ENCODE assay signal across 8 mouse cellular contexts in genomic region chr5:140607836-140608633, GRCm38 (mm10). TPM values are rescaled to one million over a fixed set of nuclear protein-coding genes. Genes with fewer than 3 reads are reported as not detected.
A peak's percentile ranks its signal among the peaks of the same experiment; 100 is the strongest.
DNase-seq lines count a peak whose midpoint lies in the region; ATAC-seq and TF ChIP-seq lines count a peak whose summit lies in the region.

No protein-coding gene starts in this region.

- H3K4me3 ChIP-seq in kidney, adult 2 months (ENCODE audit: insufficient read depth, low read depth, low read length), result peak overlapping the region; percentile 76
- H3K4me3 ChIP-seq in heart, embryonic 13.5 days, result peak overlapping the region; percentile 56
- peak overlapping the region; percentile 75 for H3K4me3 ChIP-seq in liver, embryonic 15.5 days (replicated peaks)

- H3K27me3 ChIP-seq in kidney, adult 2 months (replicated peaks; ENCODE audit: control insufficient read depth, insufficient read depth, low read length), result no peaks in the 10 kb centered on the region
- peaks cover 96% of the 10 kb centered on the region for H3K27me3 ChIP-seq in heart, embryonic 13.5 days (replicated peaks)
- peaks cover 92% of the 10 kb centered on the region for H3K27me3 ChIP-seq in liver, embryonic 15.5 days
- H3K27me3 ChIP-seq in splenic B cell, adult 2 months (ENCODE audit: control insufficient read depth, insufficient read depth, low read length, poor library complexity, severe bottlenecking), result no peaks in the 10 kb centered on the region

- peak overlapping the region; percentile 75 for H3K4me2 ChIP-seq in heart, embryonic 13.5 days
- H3K4me2 ChIP-seq in liver, embryonic 15.5 days, result peak overlapping the region; percentile 97

- TF ChIP-seq POLR2A in kidney, adult 2 months (IDR thresholded peaks at IDR 0.05; ENCODE audit: low read depth, low read length), result no peak

- no peaks in the 10 kb centered on the region for H3K4me1 ChIP-seq in kidney, adult 2 months (ENCODE audit: control insufficient read depth, insufficient read depth, low read length)
- H3K4me1 ChIP-seq in heart, embryonic 13.5 days, result peaks cover 66% of the 10 kb centered on the region
- peaks cover 81% of the 10 kb centered on the region for H3K4me1 ChIP-seq in liver, embryonic 15.5 days (replicated peaks)

- no peak for ATAC-seq in heart, embryonic 13.5 days (ENCODE audit: extremely low read depth, insufficient number of reproducible peaks, low FRiP score, low TSS enrichment)
- ATAC-seq in liver, embryonic 15.5 days (ENCODE audit: insufficient read depth), result no peak

- TF ChIP-seq CTCF in kidney, adult 2 months (conservative IDR thresholded peaks at IDR 0.05; ENCODE audit: insufficient read depth, insufficient read length, low read depth, low read length), result no peak

- peak overlapping the region; percentile 56 for H3K27ac ChIP-seq in kidney, adult 2 months (ENCODE audit: insufficient read depth, low read depth, low read length)
- peak overlapping the region; percentile 82 for H3K27ac ChIP-seq in heart, embryonic 13.5 days (replicated peaks)
- H3K27ac ChIP-seq in liver, embryonic 15.5 days (replicated peaks), result peak overlapping the region; percentile 80

- H3K36me3 ChIP-seq in kidney, adult 2 months (ENCODE audit: control insufficient read depth, insufficient read depth, low read length), result no peaks in the 10 kb centered on the region
- no peaks in the 10 kb centered on the region for H3K36me3 ChIP-seq in heart, embryonic 13.5 days
- H3K36me3 ChIP-seq in liver, embryonic 15.5 days (replicated peaks), result peaks cover 17% of the 10 kb centered on the region
- H3K36me3 ChIP-seq in splenic B cell, adult 2 months (ENCODE audit: control insufficient read depth, insufficient read depth, low read length, poor library complexity, severe bottlenecking), result peaks cover 5% of the 10 kb centered on the region; the same call in 1 of the 2 replicates

- WGBS in kidney, adult 2 months, result 4% methylated on average over 17 of the region's 17 CpGs
- 3% methylated on average over 16 of the region's 17 CpGs for WGBS in heart, embryonic 13.5 days
- 2% methylated on average over 17 of the region's 17 CpGs for WGBS in liver, embryonic 15.5 days (ENCODE audit: insufficient replicate concordance)

- peak; percentile 22 for DNase-seq in kidney, adult 2 months
- DNase-seq in kidney, adult 9 months, result no peak
- peak; percentile 26 for DNase-seq in MN1 (ENCODE audit: low spot score)
- peak; percentile 49 for DNase-seq in splenic B cell, adult 2 months (ENCODE audit: low read depth, low spot score)
- no peak for DNase-seq in thymus, adult 18-20 months
- no peak for DNase-seq in right cerebral cortex, postnatal 36 days (ENCODE audit: low spot score in 2 of 2)

- no peaks in the 10 kb centered on the region for H3K9me3 ChIP-seq in heart, embryonic 13.5 days
- no peaks in the 10 kb centered on the region for H3K9me3 ChIP-seq in liver, embryonic 15.5 days (replicated peaks)

- peak overlapping the region; percentile 79 for H3K9ac ChIP-seq in heart, embryonic 13.5 days
- H3K9ac ChIP-seq in liver, embryonic 15.5 days, result peak overlapping the region; percentile 80

RNA-seq across cellular contexts. Expression of gene Lfng, which starts 0.9 kb away (rescaled TPM):
- polyA plus RNA-seq in kidney, adult 2 months (2012; rRNA removed), result 37.8 and 43.3 TPM in 2 replicates
- 3.3 and 3.5 TPM in 2 replicates for polyA plus RNA-seq in heart, embryonic 13.5 days (2015; fragmentation: Nextera tagmentation; extraction: Ambion mirVana)
- 11.0 and 12.9 TPM in 2 replicates for polyA plus RNA-seq in liver, embryonic 15.5 days (2015; fragmentation: Nextera tagmentation; extraction: Ambion mirVana)

RNA-seq across cellular contexts. Expression of gene Ttyh3, which starts 40.8 kb away (rescaled TPM):
- polyA plus RNA-seq in kidney, adult 2 months (2012; rRNA removed), result 33.5 and 35.6 TPM in 2 replicates
- polyA plus RNA-seq in heart, embryonic 13.5 days (2015; fragmentation: Nextera tagmentation; extraction: Ambion mirVana), result 25.0 and 25.4 TPM in 2 replicates
- 6.7 and 7.6 TPM in 2 replicates for polyA plus RNA-seq in liver, embryonic 15.5 days (2015; fragmentation: Nextera tagmentation; extraction: Ambion mirVana)

RNA-seq across cellular contexts. Expression of gene Grifin, which starts 43.2 kb away (rescaled TPM):
- not detected in 2 replicates for polyA plus RNA-seq in kidney, adult 2 months (2012; rRNA removed)
- not detected in 2 replicates for polyA plus RNA-seq in heart, embryonic 13.5 days (2015; fragmentation: Nextera tagmentation; extraction: Ambion mirVana)
- 1.4 and 1.9 TPM in 2 replicates for polyA plus RNA-seq in liver, embryonic 15.5 days (2015; fragmentation: Nextera tagmentation; extraction: Ambion mirVana)

Comparison
In these comparisons a context has a peak if more than half of its experiments do, and no peak if none do; other contexts are left out.
1. DNase-seq: peak in kidney, adult 2 months (single experiment), MN1 (single experiment) and splenic B cell, adult 2 months (single experiment); none in kidney, adult 9 months (single experiment), thymus, adult 18-20 months (0 of 2) and right cerebral cortex, postnatal 36 days (0 of 2).
2. Peak in every context shown above with its lines, with median percentiles within 50 percentile points of each other: H3K27ac ChIP-seq and H3K4me3 ChIP-seq.